Mouse (Mus musculus): ENCODE measurements around the gene Gm14147. TPM values are rescaled to one million over a fixed set of nuclear protein-coding genes. Genes with fewer than 3 reads are reported as not detected.
"Not testable (repeated sequence)": the region's sequence is repeated elsewhere in the genome, so short reads cannot be mapped to it uniquely, and the experiment has no call there.

Gene Gm14147
- polyA plus RNA-seq (2015; fragmentation: Nextera tagmentation; extraction: Ambion mirVana), result not detected in 2 replicates

GRCm38 (mm10) chr2:151097945-151098344 lies at the start of gene Gm14147:
Gene Gm14147, plus strand, starts transcription at chr2:151098245.
- not testable (repeated sequence) for H3K4me3 ChIP-seq (ENCODE audit: low read length); H3K4me2 ChIP-seq (ENCODE audit: low read depth, low read length); H3K36me3 ChIP-seq (ENCODE audit: control insufficient read depth, insufficient read depth, low read length); H3K27ac ChIP-seq (ENCODE audit: low read length); ATAC-seq (ENCODE audit: low read depth); H3K27me3 ChIP-seq (ENCODE audit: control insufficient read depth, insufficient read depth, low read depth, low read length); H3K9me3 ChIP-seq (ENCODE audit: control insufficient read depth, low read length); H3K4me1 ChIP-seq (replicated peaks; ENCODE audit: control insufficient read depth, insufficient read depth, low read length); H3K9ac ChIP-seq (ENCODE audit: low read length)
- no CpG with 5 or more reads among the region's 3 CpGs for WGBS

GRCm38 (mm10) chr2:151056637-151057036 lies 41.4 kb upstream of the Gm14147 start:
- H3K36me3 ChIP-seq (ENCODE audit: control insufficient read depth, insufficient read depth, low read length), result no peaks in the 10 kb centered on the region
- no peaks in the 10 kb centered on the region for H3K4me1 ChIP-seq (replicated peaks; ENCODE audit: control insufficient read depth, insufficient read depth, low read length)
- ATAC-seq (ENCODE audit: low read depth), result no peak
- no peaks in the 10 kb centered on the region for H3K27me3 ChIP-seq (ENCODE audit: control insufficient read depth, insufficient read depth, low read depth, low read length)
- WGBS, result 83% methylated on average over 1 of the region's 1 CpGs
- H3K27ac ChIP-seq (ENCODE audit: low read length), result no peak overlapping the region
- H3K4me3 ChIP-seq (ENCODE audit: low read length), result no peak overlapping the region
- no peak overlapping the region for H3K9ac ChIP-seq (ENCODE audit: low read length)
- no peak overlapping the region for H3K4me2 ChIP-seq (ENCODE audit: low read depth, low read length)
- no peaks in the 10 kb centered on the region for H3K9me3 ChIP-seq (ENCODE audit: control insufficient read depth, low read length)

- no CpG with 5 or more reads among the region's 3 CpGs for WGBS
- not testable (repeated sequence) for H3K4me1 ChIP-seq (replicated peaks; ENCODE audit: control insufficient read depth, insufficient read depth, low read length); H3K4me3 ChIP-seq (ENCODE audit: low read length); H3K27ac ChIP-seq (ENCODE audit: low read length); H3K9ac ChIP-seq (ENCODE audit: low read length); H3K27me3 ChIP-seq (ENCODE audit: control insufficient read depth, insufficient read depth, low read depth, low read length); H3K9me3 ChIP-seq (ENCODE audit: control insufficient read depth, low read length); H3K4me2 ChIP-seq (ENCODE audit: low read depth, low read length); H3K36me3 ChIP-seq (ENCODE audit: control insufficient read depth, insufficient read depth, low read length); ATAC-seq (ENCODE audit: low read depth)
Observed at GRCm38 (mm10) chr2:151092250-151092649, 5.8 kb upstream of the Gm14147 start, which contains the start of gene Gm14151. Gene Gm14151, minus strand, starts transcription at chr2:151092350.

Other genes with a start within 250 kb of the Gm14147 start
- gene Abhd12, start 193.5 kb upstream of the Gm14147 start, polyA plus RNA-seq (2015; fragmentation: Nextera tagmentation; extraction: Ambion mirVana), result 53.4 and 56.4 TPM in 2 replicates
- 34.8 and 34.9 TPM in 2 replicates for gene Gins1, start 192.8 kb upstream of the Gm14147 start, polyA plus RNA-seq (2015; fragmentation: Nextera tagmentation; extraction: Ambion mirVana)
- 8.7 and 9.7 TPM in 2 replicates for gene Ninl, start 58.9 kb upstream of the Gm14147 start, polyA plus RNA-seq (2015; fragmentation: Nextera tagmentation; extraction: Ambion mirVana)
- 46.4 and 48.9 TPM in 2 replicates for gene Nanp, start 58.8 kb upstream of the Gm14147 start, polyA plus RNA-seq (2015; fragmentation: Nextera tagmentation; extraction: Ambion mirVana)
- not detected in 2 replicates for gene Gm14151, start 5.9 kb upstream of the Gm14147 start, polyA plus RNA-seq (2015; fragmentation: Nextera tagmentation; extraction: Ambion mirVana)

All from lung, embryonic 16.5 days (tissue).